Comparison of ENCODE assay signal across 27 mouse cellular contexts in the genomic region with DNA sequence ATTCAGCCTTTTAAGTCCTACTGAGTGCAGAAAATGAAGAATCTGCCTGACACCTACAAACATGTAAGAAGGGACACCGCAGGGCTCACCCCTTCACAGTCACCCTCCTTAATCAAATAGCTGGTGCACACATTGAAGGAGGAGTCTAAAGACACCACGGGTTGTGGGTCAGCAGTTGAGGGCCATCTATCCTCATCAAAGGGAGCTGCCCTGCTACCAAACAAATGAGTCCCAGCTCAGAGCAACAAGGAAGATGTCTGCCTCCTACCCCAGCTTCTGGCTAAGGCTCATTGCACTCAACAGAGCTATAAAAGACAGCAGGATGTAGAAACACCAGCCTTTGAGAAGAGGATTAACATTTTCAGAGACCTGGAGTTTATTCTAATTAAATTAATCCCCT. TPM values are rescaled to one million over a fixed set of nuclear protein-coding genes. Genes with fewer than 3 reads are reported as not detected.
DNase-seq lines count a peak whose midpoint lies in the region; ATAC-seq and TF ChIP-seq lines count a peak whose summit lies in the region.
"Had no signal": no experiment of that assay in that cellular context is flagged by ENCODE, and none has a peak within 500 bp of the region (broad histone marks: within the 10 kb centered on the region; RNA-seq: fewer than 3 reads in every experiment).

No protein-coding gene starts in this region.

- H3K36me3 ChIP-seq in hindbrain, embryonic 13.5 days: no peaks in the 10 kb centered on the region
- no peaks in the 10 kb centered on the region for H3K36me3 ChIP-seq in hindbrain, embryonic 16.5 days (ENCODE audit: control insufficient read depth, insufficient read depth, low read length)
- no peaks in the 10 kb centered on the region for H3K36me3 ChIP-seq in kidney, embryonic 16.5 days (ENCODE audit: insufficient read depth, low read length)
- H3K36me3 ChIP-seq: embryonic facial prominence, embryonic 10.5 days; embryonic facial prominence, embryonic 13.5 days; forebrain, embryonic 12.5 days; forebrain, embryonic 15.5 days; G1E; hindbrain, embryonic 12.5 days had no signal

- H3K4me2 ChIP-seq in hindbrain, embryonic 13.5 days: no peak overlapping the region
- no peak overlapping the region for H3K4me2 ChIP-seq in hindbrain, embryonic 16.5 days (ENCODE audit: low read length)
- H3K4me2 ChIP-seq in kidney, embryonic 16.5 days (replicated peaks; ENCODE audit: low read depth, low read length): no peak overlapping the region
- H3K4me2 ChIP-seq: embryonic facial prominence, embryonic 13.5 days; forebrain, embryonic 12.5 days; forebrain, embryonic 15.5 days; heart, embryonic 11.5 days; hindbrain, embryonic 12.5 days had no signal

- no peaks in the 10 kb centered on the region for H3K9me3 ChIP-seq in hindbrain, embryonic 13.5 days
- no peaks in the 10 kb centered on the region for H3K9me3 ChIP-seq in hindbrain, embryonic 16.5 days (ENCODE audit: control insufficient read depth, low read length)
- no peaks in the 10 kb centered on the region for H3K9me3 ChIP-seq in kidney, embryonic 16.5 days (ENCODE audit: low read length)
- H3K9me3 ChIP-seq: embryonic facial prominence, embryonic 10.5 days; forebrain, embryonic 12.5 days; forebrain, embryonic 15.5 days; hindbrain, embryonic 12.5 days had no signal

- no peak for TF ChIP-seq CTCF in Patski (IDR thresholded peaks at IDR 0.05)

- DNase-seq in kidney, adult 8-10 months: no peak
- no peak for DNase-seq in Patski (ENCODE audit: low read depth, low spot score)
- no peak for DNase-seq in layer of hippocampus, adult 8-10 months (ENCODE audit: low spot score in 2 of 2)
- DNase-seq: adrenal gland, adult 2 months; adrenal gland, postnatal 14 days; B cell, adult 2 months; cerebellum, adult 11-12 months; cerebellum, adult 8-10 months; cerebellum, postnatal 10 days; cerebellum, postnatal 36 days; embryo, embryonic 11 days; gastrocnemius, postnatal 25 days had no signal

- POLR2A ChIA-PET in Patski (lab: Charles Lee): no interaction called here

- CTCF ChIA-PET in Patski (lab: Charles Lee): interaction anchor here (0.6 kb wide), 1 partner anchor 11 kb away, joined by 3 read pairs; a partner anchor contains a TSS

- 0 out of 2 replicates have a peak overlapping the region, but pooled peaks have one; percentile 35 for H3K27ac ChIP-seq in hindbrain, embryonic 13.5 days
- H3K27ac ChIP-seq in hindbrain, embryonic 16.5 days (ENCODE audit: low read depth, low read length): no peak overlapping the region
- H3K27ac ChIP-seq in kidney, embryonic 16.5 days (ENCODE audit: low read length): 0 out of 2 replicates have a peak overlapping the region, but pooled peaks have one; percentile 29
- H3K27ac ChIP-seq: embryonic facial prominence, embryonic 10.5 days; embryonic facial prominence, embryonic 13.5 days; forebrain, embryonic 12.5 days; forebrain, embryonic 15.5 days; hindbrain, embryonic 12.5 days; hindbrain, postnatal 0 days had no signal

- in situ Hi-C loops in Patski (cut with MboI; ENCODE audit: low pct_unique_long_range_greater_than_20kb): no loop called here

- H3K27me3 ChIP-seq in hindbrain, embryonic 13.5 days: no peaks in the 10 kb centered on the region
- no peaks in the 10 kb centered on the region for H3K27me3 ChIP-seq in hindbrain, embryonic 16.5 days (replicated peaks; ENCODE audit: control insufficient read depth, insufficient read depth, low read length)
- no peaks in the 10 kb centered on the region for H3K27me3 ChIP-seq in kidney, embryonic 16.5 days (ENCODE audit: insufficient read depth, low read length)
- H3K27me3 ChIP-seq in Patski: peaks cover 2% of the 10 kb centered on the region
- H3K27me3 ChIP-seq: CH12.LX; forebrain, embryonic 12.5 days; forebrain, embryonic 15.5 days; hindbrain, embryonic 12.5 days had no signal

- H3K4me3 ChIP-seq in hindbrain, embryonic 13.5 days: no peak overlapping the region
- no peak overlapping the region for H3K4me3 ChIP-seq in hindbrain, embryonic 16.5 days (ENCODE audit: low read length)
- no peak overlapping the region for H3K4me3 ChIP-seq in kidney, embryonic 16.5 days (ENCODE audit: low read length)
- H3K4me3 ChIP-seq: embryonic facial prominence, embryonic 10.5 days; embryonic facial prominence, embryonic 13.5 days; erythroblast, embryonic 14.5 days; forebrain, embryonic 12.5 days; forebrain, embryonic 15.5 days; hindbrain, embryonic 12.5 days had no signal

- no peak overlapping the region for H3K9ac ChIP-seq in hindbrain, embryonic 13.5 days
- no peak overlapping the region for H3K9ac ChIP-seq in hindbrain, embryonic 16.5 days (ENCODE audit: low read depth, low read length)
- no peak overlapping the region for H3K9ac ChIP-seq in kidney, embryonic 16.5 days (replicated peaks; ENCODE audit: low read length)
- H3K9ac ChIP-seq: embryonic facial prominence, embryonic 13.5 days; forebrain, embryonic 12.5 days; forebrain, embryonic 15.5 days; hindbrain, embryonic 12.5 days had no signal

- 55% methylated on average over 2 of the region's 2 CpGs for WGBS in hindbrain, embryonic 13.5 days
- whole genome bisulfite sequencing in hindbrain, embryonic 16.5 days: 54% methylated on average over 2 of the region's 2 CpGs
- WGBS in kidney, embryonic 16.5 days: 13% methylated on average over 2 of the region's 2 CpGs

- peaks cover 5% of the 10 kb centered on the region; the same call in 1 of the 2 replicates for H3K4me1 ChIP-seq in hindbrain, embryonic 13.5 days (replicated peaks)
- H3K4me1 ChIP-seq in hindbrain, embryonic 16.5 days (ENCODE audit: control insufficient read depth, insufficient read depth, low read depth, low read length): no peaks in the 10 kb centered on the region
- H3K4me1 ChIP-seq in kidney, embryonic 16.5 days (ENCODE audit: insufficient read depth, low read length): 0 out of 2 replicates have a peak, but pooled peaks cover 9% of the 10 kb centered on the region
- H3K4me1 ChIP-seq: embryonic facial prominence, embryonic 10.5 days; embryonic facial prominence, embryonic 13.5 days; forebrain, embryonic 12.5 days; forebrain, embryonic 15.5 days; hindbrain, embryonic 12.5 days had no signal

- ATAC-seq in hindbrain, embryonic 13.5 days (ENCODE audit: low FRiP score): no peak
- no peak for ATAC-seq in hindbrain, embryonic 16.5 days
- ATAC-seq in kidney, embryonic 16.5 days (ENCODE audit: low FRiP score, low TSS enrichment): peak; percentile 70
- ATAC-seq in Patski: peak; percentile 34
- ATAC-seq: forebrain, embryonic 15.5 days; hindbrain, postnatal 0 days; inflammation-experienced regulatory T-cells, adult 6 months had no signal

RNA-seq across cellular contexts. Expression of a gene that starts 10.8 kb away (rescaled TPM):
- 7.9 and 9.6 TPM in 2 replicates for polyA plus RNA-seq in hindbrain, embryonic 13.5 days (2015; fragmentation: Nextera tagmentation; extraction: Ambion mirVana)
- 5.9 and 8.1 TPM in 2 replicates for polyA plus RNA-seq in hindbrain, embryonic 16.5 days (2015; fragmentation: Nextera tagmentation; extraction: Ambion mirVana)
- 2.1 and 2.4 TPM in 2 replicates for polyA plus RNA-seq in kidney, embryonic 16.5 days (2015; fragmentation: Nextera tagmentation; extraction: Ambion mirVana)
- polyA plus RNA-seq in Patski (2021): 5.1 TPM
- 100 to 1,000 TPM in 3 of 4 experiments, 10 to 100 TPM in 1; 95.9 to 116 (median 106) TPM for total RNA-seq in layer of hippocampus, adult 8-10 months (2022)
- total RNA-seq: CH12.LX; hematopoietic stem cell, adult 5-6 weeks had no signal
- polyA plus RNA-seq: erythroblast, embryonic 14.5 days; G1E; inflammation-experienced regulatory T-cells, adult 6 months had no signal

Comparison
In these comparisons a context has a peak if more than half of its experiments do, and no peak if none do; other contexts are left out.
1. ATAC-seq: peak in kidney, embryonic 16.5 days (single experiment) and Patski (single experiment); none in hindbrain, embryonic 13.5 days (single experiment) and hindbrain, embryonic 16.5 days (single experiment).